Mouse (Mus musculus): ENCODE data around the gene Snapc3. TPM values are rescaled to one million over a fixed set of nuclear protein-coding genes. Genes with fewer than 3 reads are reported as not detected.
"Not testable (repeated sequence)": the region's sequence is repeated elsewhere in the genome, so short reads cannot be mapped to it uniquely, and the experiment has no call there.

Gene Snapc3
- polyA plus RNA-seq, 1 experiment from 2014 or later = 63.1 TPM

DNA sequence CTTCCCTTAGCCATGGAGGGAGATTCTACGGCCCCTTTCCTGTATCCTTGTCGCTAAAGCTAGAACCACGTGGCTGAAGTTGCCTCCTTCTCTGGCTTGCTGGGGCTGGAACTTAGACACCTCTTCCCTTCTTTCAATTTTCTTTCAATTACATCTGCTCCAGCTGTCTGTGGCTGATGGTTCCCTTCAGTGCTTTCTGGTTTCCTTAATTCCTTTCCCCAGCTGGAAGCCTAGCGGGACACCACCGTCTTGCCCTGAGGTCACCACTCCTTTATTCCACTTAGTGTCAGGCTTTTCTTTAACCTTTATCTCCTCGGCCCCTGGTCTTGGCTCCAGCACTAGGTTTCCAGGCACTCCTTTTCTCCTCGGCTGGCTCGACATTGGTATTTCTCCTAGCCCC is 93.6 kb downstream of the Snapc3 start:
- Histone ChIP-seq H3K9me3 (replicated peaks; ENCODE audit: control insufficient read depth, low read length) (no peaks in the 10 kb centered on the region), H3K9ac (replicated peaks; ENCODE audit: low read length) (no peak overlapping the region), H3K27me3 (ENCODE audit: control insufficient read depth, insufficient read depth, low read length) (no peaks in the 10 kb centered on the region), H3K27ac (replicated peaks; ENCODE audit: low read depth, low read length) (no peak overlapping the region), H3K4me2 (ENCODE audit: low read depth, low read length) (no peak overlapping the region), H3K4me3 (ENCODE audit: low read depth, low read length) (no peak overlapping the region), H3K4me1 (ENCODE audit: control insufficient read depth, insufficient read depth, low read length) (no peaks in the 10 kb centered on the region), H3K36me3 (replicated peaks; ENCODE audit: control insufficient read depth, insufficient read depth, low read depth, low read length) (no peaks in the 10 kb centered on the region)
- no peak for ATAC-seq (replicated peaks; ENCODE audit: insufficient number of reproducible peaks, low FRiP score, low TSS enrichment, low read depth)
- 36% methylated on average over 8 of the region's 8 CpGs for WGBS
- DNase-seq (ENCODE audit: low spot score) = no peak

DNA sequence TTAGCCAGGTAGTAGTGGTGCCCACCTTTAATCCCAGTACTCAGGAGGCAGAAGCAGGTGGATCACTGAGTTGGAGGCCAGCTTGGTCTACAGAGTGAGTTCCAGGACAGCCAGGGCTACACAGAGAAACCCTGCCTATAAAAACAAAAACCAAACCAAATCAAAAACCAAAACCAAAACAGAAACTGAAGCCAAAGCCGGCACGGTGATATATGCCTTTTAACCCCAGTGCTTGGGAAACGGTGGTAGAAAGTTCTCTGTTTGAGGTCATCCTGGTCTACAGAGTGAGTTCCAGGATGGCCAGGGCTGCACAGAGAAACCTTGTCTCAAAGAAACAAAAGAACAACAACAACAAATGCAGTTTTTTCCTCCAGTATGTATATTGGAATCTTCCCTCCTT is 94.7 kb downstream of the Snapc3 start:
- ATAC-seq (replicated peaks; ENCODE audit: insufficient number of reproducible peaks, low FRiP score, low TSS enrichment, low read depth) (no peak), DNase-seq (ENCODE audit: low spot score) (no peak)
- H3K27ac ChIP-seq (replicated peaks; ENCODE audit: low read depth, low read length) = no peak overlapping the region
- 92% methylated on average over 3 of the region's 3 CpGs for WGBS
- no peaks in the 10 kb centered on the region for H3K27me3 ChIP-seq (ENCODE audit: control insufficient read depth, insufficient read depth, low read length)
- H3K4me1 ChIP-seq (ENCODE audit: control insufficient read depth, insufficient read depth, low read length) = no peaks in the 10 kb centered on the region
- no peaks in the 10 kb centered on the region for H3K36me3 ChIP-seq (replicated peaks; ENCODE audit: control insufficient read depth, insufficient read depth, low read depth, low read length)
- no peak overlapping the region for H3K4me2 ChIP-seq (ENCODE audit: low read depth, low read length)
- H3K9ac ChIP-seq (replicated peaks; ENCODE audit: low read length) = no peak overlapping the region
- H3K4me3 ChIP-seq (ENCODE audit: low read depth, low read length) = no peak overlapping the region
- H3K9me3 ChIP-seq (replicated peaks; ENCODE audit: control insufficient read depth, low read length) = no peaks in the 10 kb centered on the region

DNA sequence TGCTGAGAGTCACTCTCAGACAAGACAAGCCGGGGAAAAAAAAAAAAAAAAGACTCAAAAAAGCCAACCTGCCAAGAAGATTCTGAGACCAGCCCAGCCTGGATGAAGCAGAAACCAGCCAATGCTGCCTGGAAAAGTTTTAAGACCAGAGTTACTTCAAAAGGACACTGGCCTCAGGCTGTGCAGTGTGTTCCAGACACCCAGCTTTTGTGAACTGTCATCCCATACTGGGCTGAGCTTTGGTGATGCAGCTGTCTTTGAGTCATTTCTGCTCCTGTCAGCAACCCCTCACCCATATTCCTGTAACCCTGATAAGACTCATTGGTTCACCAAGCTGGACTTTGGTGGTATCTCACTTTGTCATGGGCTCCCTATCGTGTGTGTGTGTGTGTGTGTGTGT is 95.1 kb downstream of the Snapc3 start:
- Histone ChIP-seq H3K4me2 (ENCODE audit: low read depth, low read length) (no peak overlapping the region), H3K4me3 (ENCODE audit: low read depth, low read length) (no peak overlapping the region), H3K27ac (replicated peaks; ENCODE audit: low read depth, low read length) (no peak overlapping the region), H3K36me3 (replicated peaks; ENCODE audit: control insufficient read depth, insufficient read depth, low read depth, low read length) (no peaks in the 10 kb centered on the region), H3K9ac (replicated peaks; ENCODE audit: low read length) (no peak overlapping the region), H3K4me1 (ENCODE audit: control insufficient read depth, insufficient read depth, low read length) (no peaks in the 10 kb centered on the region), H3K9me3 (replicated peaks; ENCODE audit: control insufficient read depth, low read length) (no peaks in the 10 kb centered on the region), H3K27me3 (ENCODE audit: control insufficient read depth, insufficient read depth, low read length) (no peaks in the 10 kb centered on the region)
- 55% methylated on average over 2 of the region's 2 CpGs for WGBS
- ATAC-seq (replicated peaks; ENCODE audit: insufficient number of reproducible peaks, low FRiP score, low TSS enrichment, low read depth) = no peak
- no peak for DNase-seq (ENCODE audit: low spot score)

GRCm38 (mm10) chr4:83514183-83514582 is 96.7 kb downstream of the Snapc3 start:
- Histone ChIP-seq H3K27me3 (ENCODE audit: control insufficient read depth, insufficient read depth, low read length) (no peaks in the 10 kb centered on the region), H3K9me3 (replicated peaks; ENCODE audit: control insufficient read depth, low read length) (no peaks in the 10 kb centered on the region), H3K4me1 (ENCODE audit: control insufficient read depth, insufficient read depth, low read length) (no peaks in the 10 kb centered on the region), H3K9ac (replicated peaks; ENCODE audit: low read length) (no peak overlapping the region), H3K4me3 (ENCODE audit: low read depth, low read length) (no peak overlapping the region), H3K36me3 (replicated peaks; ENCODE audit: control insufficient read depth, insufficient read depth, low read depth, low read length) (no peaks in the 10 kb centered on the region), H3K4me2 (ENCODE audit: low read depth, low read length) (no peak overlapping the region), H3K27ac (replicated peaks; ENCODE audit: low read depth, low read length) (no peak overlapping the region)
- ATAC-seq (replicated peaks; ENCODE audit: insufficient number of reproducible peaks, low FRiP score, low TSS enrichment, low read depth) (no peak), DNase-seq (ENCODE audit: low spot score) (no peak)
- 81% methylated on average over 1 of the region's 1 CpGs for WGBS

DNA sequence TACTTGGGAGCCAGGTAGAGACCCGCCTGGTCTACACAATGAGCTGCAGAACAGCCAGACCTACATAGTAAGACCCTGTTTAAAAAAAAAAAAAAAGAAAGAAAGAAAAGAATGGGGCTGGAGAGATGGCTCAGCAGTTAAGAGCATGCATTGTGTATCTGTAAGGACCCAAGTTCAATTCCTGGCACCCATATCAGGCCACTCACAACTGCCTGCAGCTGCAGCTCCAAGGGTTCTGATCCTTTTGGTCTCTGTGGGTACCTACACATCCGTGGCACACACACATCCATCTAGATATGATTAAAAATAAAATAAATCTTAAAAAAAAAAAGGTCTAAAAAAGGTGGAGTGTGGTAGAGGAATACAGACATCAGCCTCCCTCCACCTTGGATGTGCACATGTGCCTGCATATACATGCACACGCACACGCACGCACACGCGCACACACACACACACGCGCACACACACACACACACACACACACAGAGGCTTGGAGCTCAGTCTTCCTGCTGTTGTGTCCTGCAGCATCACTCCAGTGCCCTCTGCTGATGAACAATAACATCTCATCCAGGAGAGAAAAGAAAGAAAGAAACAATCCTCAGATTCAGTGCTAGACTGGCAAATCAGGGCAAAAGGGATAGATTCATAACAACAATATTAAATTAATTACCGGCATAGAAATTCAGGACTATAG is 97.6 kb downstream of the Snapc3 start:
- H3K27me3 ChIP-seq (ENCODE audit: control insufficient read depth, insufficient read depth, low read length) = no peaks in the 10 kb centered on the region
- no peak overlapping the region for H3K9ac ChIP-seq (replicated peaks; ENCODE audit: low read length)
- no peak overlapping the region for H3K27ac ChIP-seq (replicated peaks; ENCODE audit: low read depth, low read length)
- DNase-seq (ENCODE audit: low spot score) (no peak), ATAC-seq (replicated peaks; ENCODE audit: insufficient number of reproducible peaks, low FRiP score, low TSS enrichment, low read depth) (no peak)
- H3K4me3 ChIP-seq (ENCODE audit: low read depth, low read length) = no peak overlapping the region
- H3K4me2 ChIP-seq (ENCODE audit: low read depth, low read length) = no peak overlapping the region
- 87% methylated on average over 10 of the region's 10 CpGs for WGBS
- no peaks in the 10 kb centered on the region for H3K36me3 ChIP-seq (replicated peaks; ENCODE audit: control insufficient read depth, insufficient read depth, low read depth, low read length)
- H3K9me3 ChIP-seq (replicated peaks; ENCODE audit: control insufficient read depth, low read length) = no peaks in the 10 kb centered on the region
- no peaks in the 10 kb centered on the region for H3K4me1 ChIP-seq (ENCODE audit: control insufficient read depth, insufficient read depth, low read length)

- not testable (repeated sequence) for H3K27me3 ChIP-seq (ENCODE audit: control insufficient read depth, insufficient read depth, low read length); H3K36me3 ChIP-seq (replicated peaks; ENCODE audit: control insufficient read depth, insufficient read depth, low read depth, low read length); H3K4me3 ChIP-seq (ENCODE audit: low read depth, low read length); H3K4me2 ChIP-seq (ENCODE audit: low read depth, low read length); H3K9ac ChIP-seq (replicated peaks; ENCODE audit: low read length); ATAC-seq (replicated peaks; ENCODE audit: insufficient number of reproducible peaks, low FRiP score, low TSS enrichment, low read depth); H3K9me3 ChIP-seq (replicated peaks; ENCODE audit: control insufficient read depth, low read length); H3K27ac ChIP-seq (replicated peaks; ENCODE audit: low read depth, low read length); H3K4me1 ChIP-seq (ENCODE audit: control insufficient read depth, insufficient read depth, low read length); DNase-seq (ENCODE audit: low spot score)
- 89% methylated on average over 5 of the region's 6 CpGs for WGBS
Observed at GRCm38 (mm10) chr4:83516144-83516543, 98.6 kb downstream of the Snapc3 start.

Other genes with a start within 250 kb of the Snapc3 start
- 3.1 and 6.0 TPM in 2 replicates for gene Ttc39b, start 93.5 kb upstream of the Snapc3 start, polyA plus RNA-seq (2014; fragmentation: Nextera tagmentation; extraction: Ambion mirVana)
- 382 and 425 TPM in 2 replicates for gene Psip1, start 68.7 kb downstream of the Snapc3 start, polyA plus RNA-seq (2014; fragmentation: Nextera tagmentation; extraction: Ambion mirVana)
- gene Ccdc171, start 107.8 kb downstream of the Snapc3 start, polyA plus RNA-seq (2014; fragmentation: Nextera tagmentation; extraction: Ambion mirVana) = 5.7 and 7.3 TPM in 2 replicates

All from embryonic facial prominence, embryonic 11.5 days (tissue).